Mouse (Mus musculus): ENCODE data around the gene Arl6ip6. TPM values are rescaled to one million over a fixed set of nuclear protein-coding genes. Genes with fewer than 3 reads are reported as not detected.

The Arl6ip6 gene
- total RNA-seq, 2 experiments from 2014 or later = 15.6 to 25.5 TPM

Other genes starting within 250 kb of the Arl6ip6 start
- 10 to 100 TPM; 56.4 to 81.3 TPM for gene Prpf40a, start 442 bp upstream of the Arl6ip6 start, total RNA-seq (2021)

All from adrenal gland, adult 18-20 months (tissue).